Mouse (Mus musculus): ENCODE data around the gene Cactin. TPM values are rescaled to one million over a fixed set of nuclear protein-coding genes. Genes with fewer than 3 reads are reported as not detected.

Gene Cactin
- polyA plus RNA-seq, 1 experiment, result 29.2 TPM

- Histone ChIP-seq H3K36me3 (ENCODE audit: control insufficient read depth, insufficient read depth, low read length) (peaks cover 5% of the 10 kb centered on the region; the same call in 1 of the 2 replicates), H3K4me3 (ENCODE audit: low read depth, low read length) (peak within 1 kb of the TSS; percentile 62), H3K4me1 (ENCODE audit: control insufficient read depth, insufficient read depth, insufficient read length, low read length) (peaks cover 27% of the 10 kb centered on the region), H3K27me3 (ENCODE audit: control insufficient read depth, insufficient read depth, low read length) (peaks cover 16% of the 10 kb centered on the region), H3K27ac (ENCODE audit: insufficient read depth, low read depth, low read length) (no peak within 1 kb of the TSS)
- 5% methylated on average over 64 of the region's 67 CpGs for WGBS
- TF ChIP-seq POLR2A (IDR thresholded peaks at IDR 0.05; ENCODE audit: low read depth, low read length), result no peak
- no peak for TF ChIP-seq CTCF (IDR thresholded peaks at IDR 0.05; ENCODE audit: extremely low read depth, insufficient read length, insufficient replicate concordance, low read depth, low read length)
Measured at GRCm38 (mm10) chr10:81342686-81343505, 22.0 kb downstream of the Cactin start, which contains the start of gene Gipc3. TSS of gene Gipc3 (minus strand) at chr10:81343266.

DNA sequence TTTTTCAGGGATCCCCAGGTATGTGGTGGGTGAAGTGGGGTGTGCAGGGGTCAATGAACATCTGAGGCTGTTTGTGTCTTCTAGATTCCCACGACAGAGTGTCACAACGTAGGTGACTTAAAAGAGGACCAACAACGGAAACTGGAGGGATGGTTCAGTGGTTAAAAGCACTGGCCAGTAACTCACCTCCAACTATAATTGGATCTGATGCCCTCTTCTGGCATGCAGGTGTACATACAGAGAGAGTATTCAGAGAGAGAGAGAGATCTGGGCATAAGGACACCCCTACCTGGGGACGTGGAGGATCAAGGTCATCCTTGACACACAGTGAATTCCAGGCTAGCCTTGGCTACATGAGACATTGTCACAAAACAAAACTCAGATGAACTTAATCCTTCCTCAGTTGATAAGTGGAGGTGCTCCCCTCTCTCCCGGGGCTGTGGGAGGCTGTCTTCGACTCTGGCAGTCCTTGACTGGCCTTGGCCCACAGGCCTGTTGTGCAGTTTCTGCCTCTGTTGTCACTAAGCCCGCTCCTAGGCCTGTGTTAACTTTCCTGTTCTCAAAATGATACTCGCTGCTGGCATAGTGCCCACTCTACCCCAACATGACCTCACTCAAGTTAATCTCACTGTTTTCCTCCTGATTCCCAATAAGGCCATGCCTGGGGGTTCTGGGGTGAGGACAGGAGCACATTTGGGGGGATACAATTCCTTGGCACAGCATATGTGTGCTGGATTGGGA lies 23.7 kb downstream of the Cactin start:
- H3K36me3 ChIP-seq (ENCODE audit: control insufficient read depth, insufficient read depth, low read length), result peaks cover 9% of the 10 kb centered on the region
- WGBS, result 23% methylated on average over 8 of the region's 8 CpGs
- H3K4me1 ChIP-seq (ENCODE audit: control insufficient read depth, insufficient read depth, insufficient read length, low read length), result peaks cover 36% of the 10 kb centered on the region
- no peak overlapping the region for H3K4me3 ChIP-seq (ENCODE audit: low read depth, low read length)
- H3K27ac ChIP-seq (ENCODE audit: insufficient read depth, low read depth, low read length), result no peak overlapping the region
- H3K27me3 ChIP-seq (ENCODE audit: control insufficient read depth, insufficient read depth, low read length), result peaks cover 16% of the 10 kb centered on the region
- TF ChIP-seq CTCF (IDR thresholded peaks at IDR 0.05; ENCODE audit: extremely low read depth, insufficient read length, insufficient replicate concordance, low read depth, low read length), result no peak
- no peak for TF ChIP-seq POLR2A (IDR thresholded peaks at IDR 0.05; ENCODE audit: low read depth, low read length)

DNA sequence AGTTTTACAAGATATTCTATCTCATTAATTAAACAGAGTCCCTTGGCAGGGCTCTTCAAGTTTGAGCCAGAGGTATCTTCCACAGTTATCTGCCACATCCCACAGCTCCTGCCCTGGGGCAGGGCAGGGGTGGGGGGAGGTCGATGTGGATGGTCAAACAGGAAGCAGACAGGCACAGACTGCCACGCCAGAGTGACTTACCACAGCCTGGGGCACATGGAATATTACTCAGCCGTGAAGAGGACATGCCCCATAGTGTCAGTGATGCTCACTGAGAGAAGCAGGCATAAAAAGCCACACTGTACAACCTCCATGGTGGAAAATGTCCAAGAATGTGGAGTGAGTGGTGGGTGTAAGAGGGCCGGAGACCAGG lies 24.2 kb downstream of the Cactin start:
- Histone ChIP-seq H3K4me1 (ENCODE audit: control insufficient read depth, insufficient read depth, insufficient read length, low read length) (peaks cover 36% of the 10 kb centered on the region), H3K4me3 (ENCODE audit: low read depth, low read length) (no peak overlapping the region), H3K36me3 (ENCODE audit: control insufficient read depth, insufficient read depth, low read length) (peaks cover 9% of the 10 kb centered on the region), H3K27me3 (ENCODE audit: control insufficient read depth, insufficient read depth, low read length) (peaks cover 16% of the 10 kb centered on the region), H3K27ac (ENCODE audit: insufficient read depth, low read depth, low read length) (no peak overlapping the region)
- WGBS, result 77% methylated on average over 4 of the region's 4 CpGs
- no peak for TF ChIP-seq CTCF (IDR thresholded peaks at IDR 0.05; ENCODE audit: extremely low read depth, insufficient read length, insufficient replicate concordance, low read depth, low read length)

DNA sequence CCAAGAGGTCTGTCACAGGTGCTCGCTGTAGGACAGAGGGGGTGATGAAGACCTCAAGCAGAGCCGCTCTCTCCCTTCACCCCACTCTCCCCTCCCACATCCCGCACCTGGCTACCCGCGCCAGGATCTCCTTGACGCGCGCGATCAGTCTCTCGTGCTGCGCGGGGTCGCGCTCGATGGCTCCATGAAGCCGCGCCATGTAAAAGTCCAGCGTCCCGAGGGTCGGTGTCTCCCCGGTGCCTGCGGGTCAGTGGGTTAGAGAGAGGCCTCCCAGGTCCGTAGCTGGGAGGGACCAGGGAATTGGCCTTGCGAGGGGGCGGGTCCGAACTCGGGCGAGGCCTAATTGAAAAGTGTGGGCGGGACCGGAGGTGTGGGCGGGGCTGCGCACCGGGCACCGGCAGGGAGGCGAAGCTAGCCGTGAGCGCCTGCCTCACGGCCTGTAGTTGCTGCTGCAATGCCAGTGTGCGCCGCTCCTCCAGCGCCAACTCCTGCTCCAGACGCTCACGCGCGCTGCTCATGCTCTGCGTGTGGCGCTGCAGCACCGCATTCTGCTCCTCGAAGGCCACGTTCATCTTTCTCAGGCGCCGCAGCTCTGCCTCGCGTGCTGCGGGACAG lies 25.7 kb downstream of the Cactin start:
- peak overlapping the region; percentile 62 for H3K4me3 ChIP-seq (ENCODE audit: low read depth, low read length)
- WGBS, result 11% methylated on average over 55 of the region's 55 CpGs

GRCm38 (mm10) chr10:81349146-81349545 lies 28.2 kb downstream of the Cactin start:
- Histone ChIP-seq H3K27ac (ENCODE audit: insufficient read depth, low read depth, low read length) (peak overlapping the region; percentile 61; the same call in 1 of the 2 replicates), H3K27me3 (ENCODE audit: control insufficient read depth, insufficient read depth, low read length) (no peaks in the 10 kb centered on the region), H3K4me3 (ENCODE audit: low read depth, low read length) (peak overlapping the region; percentile 75), H3K4me1 (ENCODE audit: control insufficient read depth, insufficient read depth, insufficient read length, low read length) (peaks cover 32% of the 10 kb centered on the region), H3K36me3 (ENCODE audit: control insufficient read depth, insufficient read depth, low read length) (peaks cover 9% of the 10 kb centered on the region)
- TF ChIP-seq CTCF (IDR thresholded peaks at IDR 0.05; ENCODE audit: extremely low read depth, insufficient read length, insufficient replicate concordance, low read depth, low read length) (no peak), POLR2A (IDR thresholded peaks at IDR 0.05; ENCODE audit: low read depth, low read length) (no peak; the same call in 1 of the 2 replicates)
- WGBS, result 9% methylated on average over 12 of the region's 12 CpGs

More for the DNA sequence above, 25.7 kb downstream of the Cactin start:
- Histone ChIP-seq H3K27me3 (ENCODE audit: control insufficient read depth, insufficient read depth, low read length) (peaks cover 16% of the 10 kb centered on the region), H3K36me3 (ENCODE audit: control insufficient read depth, insufficient read depth, low read length) (peaks cover 9% of the 10 kb centered on the region), H3K4me1 (ENCODE audit: control insufficient read depth, insufficient read depth, insufficient read length, low read length) (peaks cover 32% of the 10 kb centered on the region), H3K27ac (ENCODE audit: insufficient read depth, low read depth, low read length) (peak overlapping the region; percentile 45; the same call in 1 of the 2 replicates)
- TF ChIP-seq POLR2A (IDR thresholded peaks at IDR 0.05; ENCODE audit: low read depth, low read length) (peak; percentile 35; the same call in 1 of the 2 replicates), CTCF (IDR thresholded peaks at IDR 0.05; ENCODE audit: extremely low read depth, insufficient read length, insufficient replicate concordance, low read depth, low read length) (0 out of 2 replicates have a peak, but pooled peaks have one; percentile 11)

- H3K4me1 ChIP-seq (ENCODE audit: control insufficient read depth, insufficient read depth, insufficient read length, low read length), result peaks cover 30% of the 10 kb centered on the region
- WGBS, result 1% methylated on average over 29 of the region's 29 CpGs
- H3K27me3 ChIP-seq (ENCODE audit: control insufficient read depth, insufficient read depth, low read length), result no peaks in the 10 kb centered on the region
- peaks cover 9% of the 10 kb centered on the region for H3K36me3 ChIP-seq (ENCODE audit: control insufficient read depth, insufficient read depth, low read length)
- no peak for TF ChIP-seq CTCF (IDR thresholded peaks at IDR 0.05; ENCODE audit: extremely low read depth, insufficient read length, insufficient replicate concordance, low read depth, low read length)
- TF ChIP-seq POLR2A (IDR thresholded peaks at IDR 0.05; ENCODE audit: low read depth, low read length), result no peak
- H3K4me3 ChIP-seq (ENCODE audit: low read depth, low read length), result peak overlapping the region; percentile 75
- H3K27ac ChIP-seq (ENCODE audit: insufficient read depth, low read depth, low read length), result peak overlapping the region; percentile 61
Measured at GRCm38 (mm10) chr10:81349961-81350350, 29.1 kb downstream of the Cactin start.
